Mouse (Mus musculus): ENCODE measurements around the gene Gmnn. TPM values are rescaled to one million over a fixed set of nuclear protein-coding genes. Genes with fewer than 3 reads are reported as not detected.
A peak's percentile ranks its signal among the peaks of the same experiment; 100 is the strongest.

The Gmnn gene
- polyA plus RNA-seq, 1 experiment from 2014 or later, result 69.8 TPM

- 91% methylated on average over 8 of the region's 8 CpGs for WGBS
- no peak overlapping the region for H3K4me3 ChIP-seq (replicated peaks; ENCODE audit: low read depth, low read length)
- no peak for TF ChIP-seq CTCF (IDR thresholded peaks at IDR 0.05; ENCODE audit: low read depth)
- no peaks in the 10 kb centered on the region for H3K4me1 ChIP-seq (replicated peaks; ENCODE audit: insufficient read depth, low read length)
- DNase-seq (ENCODE audit: low spot score), result no peak
- no peaks in the 10 kb centered on the region for H3K9me3 ChIP-seq (replicated peaks; ENCODE audit: low read length)
- H3K27ac ChIP-seq, result no peak overlapping the region
- ATAC-seq (replicated peaks; ENCODE audit: low FRiP score, low read depth), result no peak
- no peak overlapping the region for H3K9ac ChIP-seq (ENCODE audit: low read depth, low read length)
- H3K27me3 ChIP-seq (ENCODE audit: insufficient read depth, low read length), result no peaks in the 10 kb centered on the region
- peaks cover 25% of the 10 kb centered on the region for H3K36me3 ChIP-seq (ENCODE audit: insufficient read depth, low read length)
- no peak overlapping the region for H3K4me2 ChIP-seq (ENCODE audit: low read length)
Observed at GRCm38 (mm10) chr13:24751396-24751795, 10.3 kb downstream of the Gmnn start.

DNA sequence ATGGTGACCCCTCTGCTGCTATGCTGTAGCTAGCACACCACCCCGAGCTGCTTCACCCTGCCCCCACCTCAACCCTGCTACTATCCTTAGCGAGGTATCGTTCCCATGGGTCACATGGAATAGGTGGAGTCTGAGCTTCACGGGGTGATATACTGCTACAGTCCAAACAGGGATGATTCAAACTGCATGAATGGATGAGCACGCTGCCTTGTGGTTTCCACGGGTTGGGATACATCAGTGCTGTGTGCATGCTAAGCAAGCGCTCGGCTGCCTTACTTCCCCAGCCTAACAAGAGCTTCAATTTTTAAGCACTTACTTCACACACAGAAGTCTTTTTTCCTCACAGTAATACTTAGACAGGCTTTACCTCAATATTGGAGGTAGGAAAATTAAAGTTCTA lies 10.9 kb downstream of the Gmnn start:
- no peak overlapping the region for H3K4me3 ChIP-seq (replicated peaks; ENCODE audit: low read depth, low read length)
- WGBS, result 92% methylated on average over 8 of the region's 8 CpGs
- DNase-seq (ENCODE audit: low spot score), result no peak
- no peak overlapping the region for H3K4me2 ChIP-seq (ENCODE audit: low read length)
- H3K27ac ChIP-seq, result no peak overlapping the region
- peaks cover 23% of the 10 kb centered on the region for H3K36me3 ChIP-seq (ENCODE audit: insufficient read depth, low read length)
- H3K9ac ChIP-seq (ENCODE audit: low read depth, low read length), result no peak overlapping the region
- H3K9me3 ChIP-seq (replicated peaks; ENCODE audit: low read length), result no peaks in the 10 kb centered on the region
- no peak for TF ChIP-seq CTCF (IDR thresholded peaks at IDR 0.05; ENCODE audit: low read depth)
- no peak for ATAC-seq (replicated peaks; ENCODE audit: low FRiP score, low read depth)
- no peaks in the 10 kb centered on the region for H3K27me3 ChIP-seq (ENCODE audit: insufficient read depth, low read length)
- H3K4me1 ChIP-seq (replicated peaks; ENCODE audit: insufficient read depth, low read length), result no peaks in the 10 kb centered on the region

DNA sequence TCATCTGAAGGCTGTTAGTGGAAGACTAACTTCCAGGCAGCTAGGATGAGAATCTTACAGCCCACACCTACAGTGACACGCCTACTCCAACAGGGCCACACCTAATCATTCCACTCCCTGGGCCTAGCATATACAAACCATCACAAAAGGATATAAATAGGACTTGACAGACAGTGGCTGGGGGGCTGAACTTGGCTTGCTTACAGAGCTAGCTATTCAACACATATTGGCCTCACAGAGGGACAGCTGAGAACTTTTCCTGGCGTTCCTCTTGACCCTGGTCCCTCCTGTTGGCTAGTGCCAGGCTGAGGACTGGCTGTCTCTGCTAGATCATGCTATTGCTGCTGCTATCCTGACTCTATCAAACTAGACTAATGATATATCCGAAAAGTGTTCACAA lies 13.9 kb downstream of the Gmnn start:
- no peaks in the 10 kb centered on the region for H3K27me3 ChIP-seq (ENCODE audit: insufficient read depth, low read length)
- no peak for TF ChIP-seq CTCF (IDR thresholded peaks at IDR 0.05; ENCODE audit: low read depth)
- ATAC-seq (replicated peaks; ENCODE audit: low FRiP score, low read depth) (no peak), DNase-seq (ENCODE audit: low spot score) (no peak)
- no peaks in the 10 kb centered on the region for H3K9me3 ChIP-seq (replicated peaks; ENCODE audit: low read length)
- no peaks in the 10 kb centered on the region for H3K4me1 ChIP-seq (replicated peaks; ENCODE audit: insufficient read depth, low read length)
- H3K4me2 ChIP-seq (ENCODE audit: low read length), result no peak overlapping the region
- no peak overlapping the region for H3K9ac ChIP-seq (ENCODE audit: low read depth, low read length)
- 83% methylated on average over 3 of the region's 3 CpGs for WGBS
- H3K4me3 ChIP-seq (replicated peaks; ENCODE audit: low read depth, low read length), result no peak overlapping the region
- H3K36me3 ChIP-seq (ENCODE audit: insufficient read depth, low read length), result peaks cover 13% of the 10 kb centered on the region
- no peak overlapping the region for H3K27ac ChIP-seq

GRCm38 (mm10) chr13:24741028-24741427 lies 20.7 kb downstream of the Gmnn start, which contains the start of gene Armh2:
TSS of gene Armh2 (plus strand) at chr13:24741232.
- WGBS, result 87% methylated on average over 10 of the region's 10 CpGs
- Histone ChIP-seq H3K27ac (no peak within 1 kb of the TSS), H3K4me2 (ENCODE audit: low read length) (no peak within 1 kb of the TSS), H3K4me1 (replicated peaks; ENCODE audit: insufficient read depth, low read length) (no peaks in the 10 kb centered on the region), H3K9me3 (replicated peaks; ENCODE audit: low read length) (no peaks in the 10 kb centered on the region), H3K27me3 (ENCODE audit: insufficient read depth, low read length) (no peaks in the 10 kb centered on the region), H3K36me3 (ENCODE audit: insufficient read depth, low read length) (no peaks in the 10 kb centered on the region), H3K4me3 (replicated peaks; ENCODE audit: low read depth, low read length) (no peak within 1 kb of the TSS), H3K9ac (ENCODE audit: low read depth, low read length) (no peak within 1 kb of the TSS)
- no peak for TF ChIP-seq CTCF (IDR thresholded peaks at IDR 0.05; ENCODE audit: low read depth)
- ATAC-seq (replicated peaks; ENCODE audit: low FRiP score, low read depth), result no peak
- no peak for DNase-seq (ENCODE audit: low spot score)

DNA sequence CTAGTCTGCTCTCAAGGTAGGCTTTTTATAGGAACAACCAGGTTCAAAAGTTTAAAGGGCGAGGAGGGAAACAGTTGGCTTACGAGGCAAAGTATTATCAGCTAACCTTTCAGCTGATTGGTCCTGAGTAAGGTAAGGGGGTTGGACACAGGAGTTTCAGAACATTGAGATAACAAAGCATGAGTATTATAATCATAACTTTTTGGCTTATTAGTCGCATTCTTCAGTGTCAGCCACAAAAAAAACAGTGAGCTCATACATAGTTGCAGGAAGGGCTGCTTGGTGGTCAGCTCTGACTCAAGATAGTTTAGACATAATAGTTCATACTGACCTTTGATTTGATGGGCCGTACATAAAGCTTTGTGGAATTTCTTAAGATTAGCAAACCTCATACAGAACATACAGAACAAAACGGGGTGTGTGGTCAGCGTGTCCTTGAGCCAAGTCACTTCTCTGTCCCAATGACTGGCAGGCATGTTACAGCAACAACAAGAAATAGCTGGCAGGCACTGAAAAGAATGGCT lies 26.1 kb downstream of the Gmnn start:
- DNase-seq (ENCODE audit: low spot score) (peak; percentile 27), ATAC-seq (replicated peaks; ENCODE audit: low FRiP score, low read depth) (0 out of 2 replicates have a peak, but pooled peaks have one; percentile 5)
- TF ChIP-seq CTCF (IDR thresholded peaks at IDR 0.05; ENCODE audit: low read depth), result no peak
- no peaks in the 10 kb centered on the region for H3K27me3 ChIP-seq (ENCODE audit: insufficient read depth, low read length)
- H3K27ac ChIP-seq, result no peak overlapping the region
- H3K4me1 ChIP-seq (replicated peaks; ENCODE audit: insufficient read depth, low read length), result no peaks in the 10 kb centered on the region
- WGBS, result 66% methylated on average over 6 of the region's 6 CpGs
- no peaks in the 10 kb centered on the region for H3K9me3 ChIP-seq (replicated peaks; ENCODE audit: low read length)
- H3K4me2 ChIP-seq (ENCODE audit: low read length), result no peak overlapping the region
- H3K4me3 ChIP-seq (replicated peaks; ENCODE audit: low read depth, low read length), result no peak overlapping the region
- H3K9ac ChIP-seq (ENCODE audit: low read depth, low read length), result no peak overlapping the region
- no peaks in the 10 kb centered on the region for H3K36me3 ChIP-seq (ENCODE audit: insufficient read depth, low read length)

DNA sequence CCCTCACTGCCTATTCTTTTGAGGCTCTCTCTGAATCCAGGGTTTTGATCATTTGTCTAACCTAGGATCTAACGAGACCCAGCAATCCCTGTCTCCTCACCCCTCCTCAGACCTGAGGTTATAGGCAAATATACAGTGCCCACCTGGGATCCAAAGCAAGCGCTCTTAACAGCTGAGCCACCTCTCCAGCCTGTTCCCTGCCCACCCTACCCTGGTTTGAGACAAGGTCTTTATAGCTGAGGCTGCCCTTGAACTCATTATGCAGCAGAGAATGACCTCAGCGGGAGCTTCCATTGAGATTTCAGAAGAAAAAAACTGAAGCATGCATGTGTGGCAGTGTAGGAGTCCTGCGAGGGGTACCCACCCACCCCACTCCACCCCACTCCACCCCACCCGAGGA lies 27.2 kb downstream of the Gmnn start:
- no peak for ATAC-seq (replicated peaks; ENCODE audit: low FRiP score, low read depth)
- TF ChIP-seq CTCF (IDR thresholded peaks at IDR 0.05; ENCODE audit: low read depth), result no peak
- 86% methylated on average over 5 of the region's 5 CpGs for WGBS
- DNase-seq (ENCODE audit: low spot score), result no peak
- Histone ChIP-seq H3K4me2 (ENCODE audit: low read length) (no peak overlapping the region), H3K36me3 (ENCODE audit: insufficient read depth, low read length) (no peaks in the 10 kb centered on the region), H3K4me3 (replicated peaks; ENCODE audit: low read depth, low read length) (no peak overlapping the region), H3K9me3 (replicated peaks; ENCODE audit: low read length) (no peaks in the 10 kb centered on the region), H3K27me3 (ENCODE audit: insufficient read depth, low read length) (no peaks in the 10 kb centered on the region), H3K4me1 (replicated peaks; ENCODE audit: insufficient read depth, low read length) (no peaks in the 10 kb centered on the region), H3K27ac (no peak overlapping the region), H3K9ac (ENCODE audit: low read depth, low read length) (no peak overlapping the region)

DNA sequence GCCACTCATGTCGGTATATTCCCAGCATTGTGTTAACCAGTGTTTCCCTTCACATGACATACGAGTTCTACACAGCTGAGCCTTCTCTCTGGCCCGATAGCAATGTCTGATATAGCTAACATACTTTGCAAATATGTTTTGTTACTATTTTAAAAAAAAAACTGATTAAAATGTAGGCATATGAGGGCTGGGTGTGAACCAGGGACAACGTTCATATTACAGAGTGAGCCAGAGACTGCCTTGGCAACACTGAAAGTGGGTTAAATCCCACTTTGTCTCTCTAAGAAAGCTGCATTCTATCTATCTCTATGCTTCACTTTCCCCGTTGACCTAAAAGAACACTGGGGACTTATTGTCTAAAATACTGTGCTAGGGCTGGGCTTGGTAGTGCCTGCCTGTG lies 32.6 kb downstream of the Gmnn start:
- no peaks in the 10 kb centered on the region; the same call in 1 of the 2 replicates for H3K4me1 ChIP-seq (replicated peaks; ENCODE audit: insufficient read depth, low read length)
- H3K9me3 ChIP-seq (replicated peaks; ENCODE audit: low read length), result no peaks in the 10 kb centered on the region
- DNase-seq (ENCODE audit: low spot score), result no peak
- ATAC-seq (replicated peaks; ENCODE audit: low FRiP score, low read depth), result no peak
- no peak overlapping the region for H3K4me2 ChIP-seq (ENCODE audit: low read length)
- no peak for TF ChIP-seq CTCF (IDR thresholded peaks at IDR 0.05; ENCODE audit: low read depth)
- no peaks in the 10 kb centered on the region for H3K36me3 ChIP-seq (ENCODE audit: insufficient read depth, low read length)
- no peak overlapping the region for H3K9ac ChIP-seq (ENCODE audit: low read depth, low read length)
- H3K4me3 ChIP-seq (replicated peaks; ENCODE audit: low read depth, low read length), result no peak overlapping the region
- H3K27ac ChIP-seq, result no peak overlapping the region
- WGBS, result 89% methylated on average over 5 of the region's 5 CpGs
- H3K27me3 ChIP-seq (ENCODE audit: insufficient read depth, low read length), result no peaks in the 10 kb centered on the region

All from kidney, postnatal 0 days (tissue).